Mouse (Mus musculus): ENCODE measurements around the gene Haghl.
"Not testable (repeated sequence)": the region's sequence is repeated elsewhere in the genome, so short reads cannot be mapped to it uniquely, and the experiment has no call there.

Gene Haghl

GRCm38 (mm10) chr17:25741471-25741870, 44.0 kb downstream of the Haghl start:
- not testable (repeated sequence) for DNase-seq

- DNase-seq, result no peak
Observed at GRCm38 (mm10) chr17:25738861-25739260, 46.6 kb downstream of the Haghl start.

GRCm38 (mm10) chr17:25735745-25736144, 49.7 kb downstream of the Haghl start, which contains the start of gene Mslnl:
Mslnl (plus strand) TSS chr17:25736042.
- no peak for DNase-seq

GRCm38 (mm10) chr17:25735246-25735645, 50.2 kb downstream of the Haghl start:
- no peak for DNase-seq

GRCm38 (mm10) chr17:25732082-25732481, 53.4 kb downstream of the Haghl start:
- DNase-seq, result peak; percentile 90

All from right cerebral cortex, postnatal 14 days (tissue).